ENCODE assay signal across 9 mouse cellular contexts in genomic region chr12:105258787-105259186, GRCm38 (mm10). TPM values are rescaled to one million over a fixed set of nuclear protein-coding genes. Genes with fewer than 3 reads are reported as not detected.
A peak's percentile ranks its signal among the peaks of the same experiment; 100 is the strongest.
DNase-seq lines count a peak whose midpoint lies in the region; ATAC-seq and TF ChIP-seq lines count a peak whose summit lies in the region.
"Had no signal": no experiment of that assay in that cellular context is flagged by ENCODE, and none has a peak within 500 bp of the region (broad histone marks: within the 10 kb centered on the region; RNA-seq: fewer than 3 reads in every experiment).

No protein-coding gene starts in this region.

- DNase-seq in layer of hippocampus, adult 11-12 months (ENCODE audit: low spot score): peak; percentile 24
- no peak for DNase-seq in layer of hippocampus, postnatal 14 days (ENCODE audit: low spot score in 2 of 2)
- peak; percentile 93 for DNase-seq in R1 (ENCODE audit: low read depth, low spot score)
- DNase-seq in hindlimb bud, embryonic 11.5 days (ENCODE audit: extremely low spot score, low read depth, low spot score): peak; percentile 10
- no peak for DNase-seq in lung, postnatal 25 days (ENCODE audit: low spot score)

- no peaks in the 10 kb centered on the region for H3K9me3 ChIP-seq in ES-Bruce4 (replicated peaks; ENCODE audit: control insufficient read depth, insufficient read depth, low read length, poor library complexity, severe bottlenecking)
- H3K9me3 ChIP-seq: heart, embryonic 13.5 days had no signal

- peak overlapping the region; percentile 58 for H3K4me3 ChIP-seq in ES-Bruce4 (ENCODE audit: low read depth, low read length)
- H3K4me3 ChIP-seq: heart, embryonic 13.5 days had no signal

- ATAC-seq in megakaryocyte progenitor cell, adult 5-6 weeks (replicated peaks; ENCODE audit: poor library complexity): no peak

- peak; percentile 16 for TF ChIP-seq CTCF in ES-Bruce4 (IDR thresholded peaks at IDR 0.05; ENCODE audit: low read depth, low read length)

- no peaks in the 10 kb centered on the region for H3K27me3 ChIP-seq in ES-Bruce4 (ENCODE audit: control insufficient read depth, insufficient read depth, low read length, poor library complexity, severe bottlenecking)

- peak overlapping the region; percentile 78 for H3K27ac ChIP-seq in ES-Bruce4 (ENCODE audit: insufficient read depth, low read length)
- H3K27ac ChIP-seq: heart, embryonic 13.5 days had no signal

- H3K9ac ChIP-seq in ES-Bruce4 (ENCODE audit: low read depth, poor library complexity, severe bottlenecking): peak overlapping the region; percentile 7; the same call in 1 of the 2 replicates
- H3K9ac ChIP-seq: heart, embryonic 13.5 days had no signal

- H3K4me1 ChIP-seq in ES-Bruce4 (ENCODE audit: control insufficient read depth, insufficient read depth, low read length): peaks cover 1% of the 10 kb centered on the region

- no peaks in the 10 kb centered on the region for H3K36me3 ChIP-seq in ES-Bruce4 (ENCODE audit: control insufficient read depth, insufficient read depth, low read length, poor library complexity, severe bottlenecking)
- H3K36me3 ChIP-seq: heart, embryonic 13.5 days had no signal

- TF ChIP-seq EP300 in ES-Bruce4 (IDR thresholded peaks at IDR 0.05; ENCODE audit: insufficient read depth, low read depth, low read length): no peak

- no peak for TF ChIP-seq POLR2A in ES-Bruce4 (IDR thresholded peaks at IDR 0.05; ENCODE audit: insufficient read depth, low read length)

RNA-seq across cellular contexts. Expression of gene Tcl1, which starts 36.2 kb away (rescaled TPM):
- not detected for total RNA-seq in layer of hippocampus, postnatal 14 days (2021)
- 47.2 and 52.8 TPM in 2 replicates for polyA plus RNA-seq in ES-Bruce4 (2011; ENCODE audit: insufficient read depth, insufficient read length, low read depth, missing spikeins)
- not detected in 2 replicates for total RNA-seq in megakaryocyte progenitor cell, adult 5-6 weeks (2015)
- total RNA-seq in megakaryocyte progenitor cell, adult 5-6 weeks (2017): not detected in 2 replicates
- polyA plus RNA-seq: heart, embryonic 13.5 days; limb, embryonic 14.5 days had no signal

RNA-seq across cellular contexts. Expression of gene Tcl1b4, which starts 57.0 kb away (rescaled TPM):
- not detected for total RNA-seq in layer of hippocampus, postnatal 14 days (2021)
- not detected in 2 replicates for polyA plus RNA-seq in ES-Bruce4 (2011; ENCODE audit: insufficient read depth, insufficient read length, low read depth, missing spikeins)
- not detected in 2 replicates for total RNA-seq in megakaryocyte progenitor cell, adult 5-6 weeks (2015)
- total RNA-seq in megakaryocyte progenitor cell, adult 5-6 weeks (2017): not detected in 2 replicates
- polyA plus RNA-seq: heart, embryonic 13.5 days; limb, embryonic 14.5 days had no signal

Comparison
In these comparisons a context has a peak if more than half of its experiments do, and no peak if none do; other contexts are left out.
1. DNase-seq: peak in layer of hippocampus, adult 11-12 months (single experiment), R1 (single experiment) and hindlimb bud, embryonic 11.5 days (single experiment); none in layer of hippocampus, postnatal 14 days (0 of 2) and lung, postnatal 25 days (single experiment).